Mouse (Mus musculus) G1E (cell line): Measurements from ENCODE around the gene Kif3b.

Experiments used
- CTCF ChIP-seq: IDR thresholded peaks from 2 replicates; pipeline ENCODE4 v1.5.1; 2012; ENCODE audit warnings: low read depth, low read length, inconsistent platforms, mixed read lengths
- GATA1 ChIP-seq: IDR thresholded peaks from 2 replicates; pipeline ENCODE4 v1.6.1; 2012; ENCODE audit warnings: borderline replicate concordance, low read length, inconsistent platforms, mixed read lengths

DNA sequence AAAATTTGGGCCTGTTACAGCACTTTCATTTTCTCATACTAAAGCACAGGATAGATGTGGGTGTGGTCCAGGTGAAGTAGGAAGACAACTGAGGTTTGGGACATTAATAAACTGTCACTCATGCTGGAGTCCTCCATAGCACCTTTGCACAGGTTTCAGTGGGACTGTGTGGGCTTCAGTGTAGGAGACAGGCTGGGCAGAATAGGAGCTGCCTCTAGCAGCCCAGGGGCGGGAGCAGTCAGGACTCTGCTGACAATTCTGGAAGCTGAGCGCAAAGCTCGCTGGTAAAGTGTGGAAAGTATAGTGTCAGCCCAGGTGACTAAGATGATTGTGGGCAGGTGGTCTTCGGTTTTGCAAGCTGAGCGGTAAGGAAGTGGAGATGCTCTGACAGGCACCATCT, 9.9 kb downstream of the Kif3b start:
- no peak for TF ChIP-seq CTCF
- TF ChIP-seq GATA1 = no peak
